Mouse (Mus musculus) intestine, postnatal 0 days (tissue): ENCODE measurements around the gene Mafg. TPM values are rescaled to one million over a fixed set of nuclear protein-coding genes. Genes with fewer than 3 reads are reported as not detected.

Experiments
- ATAC-seq: fragments of 200-750 bp; cut with Nextera tagmentation; 2 replicates; pipeline ENCODE4 v1.8.0; 2017; ENCODE audit warnings: mild to moderate bottlenecking, moderate TSS enrichment, moderate library complexity
- H3K27ac ChIP-seq: fragments of 300-500 bp; sonication (generic); 2 replicates; pipeline ENCODE4 v1.5.1; 2014; ENCODE audit warnings: mild to moderate bottlenecking, low read depth, low read length, moderate library complexity
- H3K27me3 ChIP-seq: fragments of 300-500 bp; sonication (generic); replicated peaks from 2 replicates; pipeline ENCODE4 v1.6.1; 2014; ENCODE audit warnings: low read length, mixed read lengths; ENCODE audit not compliant: control insufficient read depth, insufficient read depth
- H3K36me3 ChIP-seq: fragments of 300-500 bp; sonication (generic); 2 replicates; pipeline ENCODE4 v1.6.1; 2014; ENCODE audit warnings: mild to moderate bottlenecking, moderate library complexity; ENCODE audit not compliant: control insufficient read depth, insufficient read depth
- H3K4me1 ChIP-seq: fragments of 300-500 bp; sonication (generic); replicated peaks from 2 replicates; pipeline ENCODE4 v1.6.1; 2014; ENCODE audit warnings: antibody characterized with exemption, low read length, mixed read lengths; ENCODE audit not compliant: control insufficient read depth, insufficient read depth
- H3K4me2 ChIP-seq: fragments of 300-500 bp; sonication (generic); replicated peaks from 2 replicates; pipeline ENCODE4 v1.6.1; 2014; ENCODE audit warnings: low read depth, mild to moderate bottlenecking, moderate library complexity
- H3K4me3 ChIP-seq: fragments of 300-500 bp; sonication (generic); 2 replicates; pipeline ENCODE4 v1.5.1; 2014; ENCODE audit warnings: low read depth, low read length
- H3K9ac ChIP-seq: fragments of 300-500 bp; sonication (generic); 2 replicates; pipeline ENCODE4 v1.6.1; 2014; ENCODE audit warnings: mild to moderate bottlenecking, low read depth, low read length
- H3K9me3 ChIP-seq: fragments of 300-500 bp; sonication (generic); 2 replicates; pipeline ENCODE4 v1.6.1; 2016; ENCODE audit warnings: mixed run types; ENCODE audit not compliant: control insufficient read depth
- CTCF ChIP-seq: sonication (generic); IDR thresholded peaks from 2 replicates; pipeline ENCODE4 v1.5.1; 2016; ENCODE audit warnings: low read depth, mild to moderate bottlenecking, control low read depth, antibody characterized with exemption, moderate library complexity
- WGBS: fragments of 180-500 bp; shearing (Covaris S2); extraction: QIAGEN DNeasy Blood & Tissue Kit; methylation state at CpG from one replicate; pipeline ENCODE4 v1.1.7; 2014; 5-methylcytosine and 5-hydroxymethylcytosine counted together
- polyA plus RNA-seq: library from polyadenylated mRNA; unstranded; fragments of >200 nt; fragmentation: Nextera tagmentation; extraction: Ambion mirVana; gene quantifications from 2 replicates; pipeline ENCODE4 v1.2.1, GENCODE M21; 2015

Gene Mafg
- polyA plus RNA-seq, 1 experiment from 2014 or later = 40.2 TPM

DNA sequence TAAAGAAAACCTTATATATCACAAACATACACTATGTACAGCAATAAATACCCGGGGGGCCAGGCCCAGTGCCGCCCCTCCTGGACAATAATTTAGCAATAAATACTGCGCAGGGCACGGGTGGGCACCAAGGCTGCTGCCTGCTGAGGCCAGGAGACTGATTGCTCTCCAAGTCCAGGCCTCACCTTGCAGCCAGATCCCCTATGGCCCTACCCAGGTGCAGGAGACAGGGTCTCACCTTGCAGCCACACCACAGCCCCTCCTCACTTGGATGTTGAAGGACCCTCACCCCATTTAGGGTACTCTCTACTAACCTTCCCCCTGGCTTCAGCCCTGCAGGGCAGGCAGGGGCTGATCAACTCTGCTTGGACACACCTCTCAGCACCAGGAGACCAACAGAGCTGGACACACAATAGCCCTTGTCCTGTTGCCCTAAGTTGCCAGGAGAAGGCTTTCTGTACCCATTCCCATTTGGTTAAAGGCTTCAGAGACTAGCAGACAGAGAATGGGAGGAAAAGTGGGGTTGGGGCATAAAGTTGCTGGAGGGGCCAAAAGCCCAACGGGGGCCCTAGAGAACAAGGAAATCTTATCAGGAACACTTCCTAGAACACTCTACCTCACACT lies 8.1 kb downstream of the Mafg start, which contains the start of gene Sirt7:
Sirt7 (minus strand) TSS at position 89 of the 624 bp plus-strand sequence.
- peak within 1 kb of the TSS; percentile 80 for H3K4me2 ChIP-seq
- TF ChIP-seq CTCF = no peak
- peak within 1 kb of the TSS; percentile 94 for H3K27ac ChIP-seq
- H3K9me3 ChIP-seq = no peaks in the 10 kb centered on the region
- peaks cover 7% of the 10 kb centered on the region; the same call in 1 of the 2 replicates for H3K4me1 ChIP-seq
- H3K27me3 ChIP-seq = no peaks in the 10 kb centered on the region
- no peak for ATAC-seq
- H3K9ac ChIP-seq = peak within 1 kb of the TSS; percentile 82
- peak within 1 kb of the TSS; percentile 81 for H3K4me3 ChIP-seq
- WGBS = 9% methylated on average over 5 of the region's 5 CpGs
- H3K36me3 ChIP-seq = peaks cover 45% of the 10 kb centered on the region

DNA sequence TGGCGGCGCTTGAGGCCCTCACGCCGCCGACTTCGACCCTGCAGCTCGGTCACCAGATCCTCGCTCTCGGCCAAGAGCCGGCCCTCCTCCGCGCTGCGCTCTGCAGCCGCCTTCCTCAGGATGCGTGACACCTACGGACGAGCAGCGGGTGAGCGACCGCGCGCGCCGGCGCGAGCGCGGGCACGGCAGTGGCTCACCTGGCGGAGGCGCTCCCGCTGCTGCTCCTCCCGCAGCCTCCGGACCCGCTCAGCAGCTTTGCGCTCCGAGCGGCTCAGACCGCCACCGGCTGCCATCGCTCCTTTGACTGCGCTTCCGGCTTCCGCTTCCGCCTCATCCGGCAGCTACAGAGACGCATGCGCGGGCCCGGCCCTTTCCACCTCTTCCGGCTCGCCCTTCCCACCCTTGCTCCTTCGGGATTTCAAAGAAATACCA lies 8.7 kb downstream of the Mafg start:
- peak overlapping the region; percentile 82 for H3K9ac ChIP-seq
- under 1% methylated on average over 52 of the region's 53 CpGs for WGBS
- TF ChIP-seq CTCF = no peak
- H3K4me2 ChIP-seq = peak overlapping the region; percentile 80
- peak overlapping the region; percentile 81 for H3K4me3 ChIP-seq
- peak overlapping the region; percentile 94 for H3K27ac ChIP-seq
- H3K36me3 ChIP-seq = peaks cover 50% of the 10 kb centered on the region
- peak; percentile 62 for ATAC-seq
- no peaks in the 10 kb centered on the region for H3K9me3 ChIP-seq
- peaks cover 5% of the 10 kb centered on the region; the same call in 1 of the 2 replicates for H3K4me1 ChIP-seq
- H3K27me3 ChIP-seq = no peaks in the 10 kb centered on the region

DNA sequence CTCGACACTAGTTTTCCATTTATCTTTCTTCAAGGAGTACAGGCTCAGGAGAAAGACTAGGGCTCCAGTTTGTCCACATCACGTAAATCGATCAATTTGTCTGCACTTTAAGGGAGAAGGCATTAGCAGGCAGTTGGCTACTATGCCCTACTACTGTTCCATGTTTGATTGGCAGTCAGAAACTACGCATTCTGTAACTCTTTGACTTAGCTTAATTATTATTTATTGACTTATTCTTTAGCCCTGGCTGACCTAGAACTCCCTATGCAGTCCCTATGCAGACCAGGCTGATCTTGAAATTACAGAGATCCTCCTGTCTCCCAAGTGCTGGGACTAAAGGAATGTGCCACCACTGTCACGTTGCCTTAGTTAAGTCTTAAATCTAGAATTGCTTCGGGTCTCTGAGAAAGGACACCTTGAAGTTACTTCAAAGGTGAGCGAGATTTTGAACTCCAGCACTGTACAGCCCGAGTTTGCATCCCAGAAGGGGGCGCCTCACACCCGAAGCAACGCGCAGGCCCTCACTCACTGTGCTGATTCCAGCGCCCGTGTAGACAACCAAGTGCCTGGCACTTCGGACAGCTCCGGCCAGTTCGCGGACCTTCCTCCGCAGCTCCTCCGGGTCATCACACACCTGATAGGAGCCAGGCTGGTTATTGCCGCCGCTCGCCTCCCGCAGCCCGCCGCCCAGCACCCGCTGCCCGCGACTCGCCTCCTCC lies 9.3 kb downstream of the Mafg start:
- Histone ChIP-seq H3K36me3 (peaks cover 52% of the 10 kb centered on the region), H3K4me2 (peak overlapping the region; percentile 80), H3K4me3 (peak overlapping the region; percentile 81), H3K27me3 (no peaks in the 10 kb centered on the region), H3K9ac (peak overlapping the region; percentile 82), H3K27ac (peak overlapping the region; percentile 94), H3K4me1 (0 out of 2 replicates have a peak, but pooled peaks cover 4% of the 10 kb centered on the region), H3K9me3 (no peaks in the 10 kb centered on the region)
- ATAC-seq = peak; percentile 66
- 11% methylated on average over 28 of the region's 30 CpGs for WGBS
- peak; percentile 82 for TF ChIP-seq CTCF

GRCm38 (mm10) chr11:120622805-120623204 lies 10.6 kb downstream of the Mafg start:
- Histone ChIP-seq H3K4me1 (peaks cover 4% of the 10 kb centered on the region; the same call in 1 of the 2 replicates), H3K27ac (no peak overlapping the region), H3K4me2 (no peak overlapping the region), H3K4me3 (no peak overlapping the region), H3K36me3 (peaks cover 57% of the 10 kb centered on the region), H3K9me3 (no peaks in the 10 kb centered on the region), H3K9ac (no peak overlapping the region), H3K27me3 (no peaks in the 10 kb centered on the region)
- no peak for TF ChIP-seq CTCF
- WGBS = 85% methylated on average over 6 of the region's 6 CpGs
- no peak for ATAC-seq

- 94% methylated on average over 14 of the region's 14 CpGs for WGBS
- TF ChIP-seq CTCF = no peak
- ATAC-seq = no peak
- Histone ChIP-seq H3K36me3 (peaks cover 45% of the 10 kb centered on the region), H3K9ac (no peak overlapping the region), H3K4me2 (no peak overlapping the region), H3K4me3 (no peak overlapping the region), H3K27me3 (no peaks in the 10 kb centered on the region), H3K27ac (no peak overlapping the region), H3K9me3 (no peaks in the 10 kb centered on the region), H3K4me1 (peaks cover 10% of the 10 kb centered on the region; the same call in 1 of the 2 replicates)
Measured at GRCm38 (mm10) chr11:120620195-120620594, 13.2 kb downstream of the Mafg start.
